Mouse (Mus musculus) forebrain, postnatal 0 days (tissue): Measurements from ENCODE around the gene Chst8. TPM values are rescaled to one million over a fixed set of nuclear protein-coding genes. Genes with fewer than 3 reads are reported as not detected.

Experiments used
- ATAC-seq: fragments of 200-750 bp; cut with Nextera tagmentation; 2 replicates; pipeline ENCODE4 v1.8.0; 2017; ENCODE audit warnings: mild to moderate bottlenecking, moderate library complexity
- DNase-seq: peaks from one replicate; pipeline ENCODE4 v3.0.0-alpha.2; 2015
- H3K27ac ChIP-seq: fragments of 300-500 bp; sonication (generic); 2 replicates; pipeline ENCODE4 v1.5.1; 2014; ENCODE audit warnings: low read depth, mild to moderate bottlenecking, antibody characterized with exemption, low read length, moderate library complexity, mixed read lengths
- H3K27me3 ChIP-seq: fragments of 300-500 bp; sonication (generic); 2 replicates; pipeline ENCODE4 v1.6.1; 2014; ENCODE audit warnings: mild to moderate bottlenecking, low read length, mixed read lengths; ENCODE audit not compliant: insufficient read depth
- H3K36me3 ChIP-seq: fragments of 300-500 bp; sonication (generic); 2 replicates; pipeline ENCODE4 v1.6.1; 2014; ENCODE audit warnings: mild to moderate bottlenecking, moderate library complexity; ENCODE audit not compliant: insufficient read depth
- H3K4me1 ChIP-seq: fragments of 300-500 bp; sonication (generic); 2 replicates; pipeline ENCODE4 v1.6.1; 2014; ENCODE audit warnings: antibody characterized with exemption; ENCODE audit not compliant: insufficient read depth
- H3K4me2 ChIP-seq: fragments of 300-500 bp; sonication (generic); 2 replicates; pipeline ENCODE4 v1.6.1; 2014; ENCODE audit warnings: low read depth, mild to moderate bottlenecking, moderate library complexity
- H3K4me3 ChIP-seq: fragments of 300-500 bp; sonication (generic); 2 replicates; pipeline ENCODE4 v1.5.1; 2014; ENCODE audit warnings: low read depth, low read length, mixed read lengths
- H3K9ac ChIP-seq: fragments of 300-500 bp; sonication (generic); 2 replicates; pipeline ENCODE4 v1.6.1; 2014; ENCODE audit warnings: mild to moderate bottlenecking
- H3K9me3 ChIP-seq: fragments of 300-500 bp; sonication (generic); 2 replicates; pipeline ENCODE4 v1.6.1; 2016; ENCODE audit warnings: low read length
- CTCF ChIP-seq: sonication (generic); IDR thresholded peaks from 2 replicates; pipeline ENCODE4 v1.5.1; 2016; ENCODE audit warnings: antibody characterized with exemption, control low read depth, low read depth
- WGBS: fragments of 180-500 bp; shearing (Covaris S2); extraction: QIAGEN DNeasy Blood & Tissue Kit; methylation state at CpG from one replicate; pipeline ENCODE4 v1.1.7; 2014; 5-methylcytosine and 5-hydroxymethylcytosine counted together
- polyA plus RNA-seq: library from polyadenylated mRNA; unstranded; fragments of >200 nt; fragmentation: Nextera tagmentation; extraction: Ambion mirVana; gene quantifications from 2 replicates; pipeline ENCODE4 v1.2.1, GENCODE M21; 2015
- total RNA-seq: library from RNA; depleted of rRNA; stranded (reverse); fragments of >200 nt; gene quantifications from 2 replicates; pipeline ENCODE4 v1.2.3, GENCODE M21; 2014

The Chst8 gene
- total and polyA plus RNA-seq, 2 experiments from 2014 or later: 14.2 to 22.2 TPM

GRCm38 (mm10) chr7:34805042-34805441 lies 7.5 kb downstream of the Chst8 start:
- ATAC-seq: no peak
- H3K36me3 ChIP-seq: no peaks in the 10 kb centered on the region
- H3K4me2 ChIP-seq: no peak overlapping the region
- TF ChIP-seq CTCF: no peak
- no peak overlapping the region for H3K9ac ChIP-seq
- H3K27me3 ChIP-seq: peaks cover 6% of the 10 kb centered on the region
- H3K9me3 ChIP-seq: no peaks in the 10 kb centered on the region
- 77% methylated on average over 2 of the region's 2 CpGs for WGBS
- DNase-seq: no peak
- H3K4me1 ChIP-seq: no peaks in the 10 kb centered on the region
- H3K27ac ChIP-seq: no peak overlapping the region
- no peak overlapping the region for H3K4me3 ChIP-seq

GRCm38 (mm10) chr7:34799950-34800511 lies 12.5 kb downstream of the Chst8 start:
- Histone ChIP-seq H3K4me3 (no peak overlapping the region), H3K4me1 (no peaks in the 10 kb centered on the region), H3K9me3 (no peaks in the 10 kb centered on the region), H3K4me2 (no peak overlapping the region), H3K36me3 (no peaks in the 10 kb centered on the region), H3K27ac (no peak overlapping the region), H3K9ac (no peak overlapping the region), H3K27me3 (no peaks in the 10 kb centered on the region)
- WGBS: 54% methylated on average over 13 of the region's 13 CpGs
- DNase-seq: no peak
- no peak for TF ChIP-seq CTCF
- 0 out of 2 replicates have a peak, but pooled peaks have one; percentile 21 for ATAC-seq

- ATAC-seq: no peak
- TF ChIP-seq CTCF: no peak
- no peak for DNase-seq
- Histone ChIP-seq H3K27me3 (no peaks in the 10 kb centered on the region), H3K27ac (no peak overlapping the region), H3K9me3 (no peaks in the 10 kb centered on the region), H3K36me3 (no peaks in the 10 kb centered on the region), H3K9ac (no peak overlapping the region), H3K4me2 (no peak overlapping the region), H3K4me3 (no peak overlapping the region), H3K4me1 (no peaks in the 10 kb centered on the region)
- 19% methylated on average over 3 of the region's 3 CpGs for WGBS
These were observed 13.1 kb downstream of the Chst8 start for GRCm38 (mm10) chr7:34799404-34799771.

GRCm38 (mm10) chr7:34798441-34799403 lies 13.8 kb downstream of the Chst8 start:
- no peaks in the 10 kb centered on the region for H3K36me3 ChIP-seq
- TF ChIP-seq CTCF: no peak
- H3K27ac ChIP-seq: no peak overlapping the region
- H3K4me3 ChIP-seq: no peak overlapping the region
- 5% methylated on average over 11 of the region's 11 CpGs for WGBS
- H3K4me2 ChIP-seq: peak overlapping the region; percentile 17; the same call in 1 of the 2 replicates
- peak; percentile 54 for DNase-seq
- H3K27me3 ChIP-seq: no peaks in the 10 kb centered on the region
- no peaks in the 10 kb centered on the region for H3K4me1 ChIP-seq
- H3K9ac ChIP-seq: no peak overlapping the region
- peak; percentile 50; the same call in 1 of the 2 replicates for ATAC-seq
- H3K9me3 ChIP-seq: no peaks in the 10 kb centered on the region

GRCm38 (mm10) chr7:34798039-34798438 lies 14.5 kb downstream of the Chst8 start:
- 5% methylated on average over 12 of the region's 12 CpGs for WGBS
- Histone ChIP-seq H3K4me2 (peak overlapping the region; percentile 17; the same call in 1 of the 2 replicates), H3K36me3 (no peaks in the 10 kb centered on the region), H3K27ac (no peak overlapping the region), H3K4me1 (no peaks in the 10 kb centered on the region), H3K9ac (no peak overlapping the region), H3K4me3 (no peak overlapping the region), H3K9me3 (no peaks in the 10 kb centered on the region), H3K27me3 (no peaks in the 10 kb centered on the region)
- no peak for TF ChIP-seq CTCF
- no peak for DNase-seq
- peak; percentile 58; the same call in 1 of the 2 replicates for ATAC-seq

GRCm38 (mm10) chr7:34790459-34790858 lies 22.1 kb downstream of the Chst8 start:
- Histone ChIP-seq H3K4me1 (no peaks in the 10 kb centered on the region), H3K27ac (no peak overlapping the region), H3K9ac (no peak overlapping the region), H3K4me3 (no peak overlapping the region), H3K4me2 (no peak overlapping the region), H3K36me3 (no peaks in the 10 kb centered on the region), H3K27me3 (no peaks in the 10 kb centered on the region), H3K9me3 (no peaks in the 10 kb centered on the region)
- TF ChIP-seq CTCF: peak; percentile 21
- ATAC-seq (no peak), DNase-seq (no peak)
- 79% methylated on average over 7 of the region's 7 CpGs for WGBS

- Histone ChIP-seq H3K4me3 (no peak overlapping the region), H3K4me1 (no peaks in the 10 kb centered on the region), H3K36me3 (no peaks in the 10 kb centered on the region), H3K9me3 (no peaks in the 10 kb centered on the region), H3K4me2 (no peak overlapping the region), H3K27ac (no peak overlapping the region), H3K27me3 (no peaks in the 10 kb centered on the region), H3K9ac (no peak overlapping the region)
- DNase-seq (no peak), ATAC-seq (no peak)
- TF ChIP-seq CTCF: no peak; the same call in 1 of the 2 replicates
These were observed 25.3 kb downstream of the Chst8 start for GRCm38 (mm10) chr7:34787171-34787570.
